Comparison of ENCODE assay signal across 25 mouse cellular contexts in genomic region chr3:54103098-54103497, GRCm38 (mm10). TPM values are rescaled to one million over a fixed set of nuclear protein-coding genes. Genes with fewer than 3 reads are reported as not detected.
DNase-seq lines count a peak whose midpoint lies in the region; ATAC-seq lines count a peak whose summit lies in the region.
"Had no signal": no experiment of that assay in that cellular context is flagged by ENCODE, and none has a peak within 500 bp of the region (broad histone marks: within the 10 kb centered on the region; RNA-seq: fewer than 3 reads in every experiment).

No protein-coding gene starts in this region.

- no peak for DNase-seq in frontal cortex, postnatal 14 days (ENCODE audit: low spot score in 2 of 2)
- DNase-seq in left cerebral cortex, postnatal 36 days (ENCODE audit: low spot score in 2 of 2): peak; percentile 31 to 34
- no peak for DNase-seq in left cerebral cortex, postnatal 4 days
- peak; percentile 40 for DNase-seq in ZHBTc4 (ENCODE audit: low read depth, low spot score)
- DNase-seq in telencephalon, adult 2 months (ENCODE audit: low read depth, low spot score): peak; percentile 38
- no peak for DNase-seq in urinary bladder, adult 2 months (ENCODE audit: low spot score)
- no peak for DNase-seq in yolk sac, embryonic 10.5 days (ENCODE audit: low spot score)
- DNase-seq: adrenal gland, adult 8-10 months; adrenal gland, postnatal 25 days; cerebellum, adult 18-20 months; cerebellum, adult 9-10 months; cerebellum, postnatal 14 days; gastrocnemius, postnatal 10 days; gastrocnemius, postnatal 36 days; heart, adult 2 months; heart, postnatal 14 days; heart, postnatal 4 days had no signal

- ATAC-seq in frontal cortex, adult (ENCODE audit: low TSS enrichment): peak; percentile 93
- ATAC-seq: activated CD4-positive, CD25-positive, alpha-beta regulatory T cell, adult 4 months; forebrain, embryonic 15.5 days; hindbrain, embryonic 16.5 days; intestine, embryonic 15.5 days; Patski had no signal

- intact Hi-C loops in left cerebral cortex, postnatal 36 days (cut with DNase I): no loop called here
- intact Hi-C loops in left cerebral cortex, postnatal 4 days (cut with DNase I): no loop called here

RNA-seq across cellular contexts. Expression of gene Trpc4, which starts 52.7 kb away (rescaled TPM):
- total RNA-seq in left cerebral cortex, postnatal 36 days (2021): 10 to 100 TPM; 16.4 to 20.5 TPM
- 10 to 100 TPM; 55.1 to 60.5 TPM for total RNA-seq in left cerebral cortex, postnatal 4 days (2021)
- 1.0 and 1.6 TPM in 2 replicates for polyA plus RNA-seq in urinary bladder, adult 2 months (2012; rRNA removed)
- total RNA-seq: granulocyte monocyte progenitor cell, adult 5-6 weeks had no signal
- polyA plus RNA-seq: activated CD4-positive, CD25-positive, alpha-beta regulatory T cell, adult 4 months; G1E had no signal

Comparison
In these comparisons a context has a peak if more than half of its experiments do, and no peak if none do; other contexts are left out.
1. DNase-seq: peak in left cerebral cortex, postnatal 36 days (2 of 2), ZHBTc4 (single experiment) and telencephalon, adult 2 months (single experiment); none in frontal cortex, postnatal 14 days (0 of 2), left cerebral cortex, postnatal 4 days (single experiment), urinary bladder, adult 2 months (single experiment) and yolk sac, embryonic 10.5 days (single experiment).